Mouse (Mus musculus) forebrain, embryonic 11.5 days (tissue): ENCODE measurements around the gene D230025D16Rik. TPM values are rescaled to one million over a fixed set of nuclear protein-coding genes. Genes with fewer than 3 reads are reported as not detected.
"Not testable (repeated sequence)": the region's sequence is repeated elsewhere in the genome, so short reads cannot be mapped to it uniquely, and the experiment has no call there.

ENCODE experiments used
- ATAC-seq: fragments of 200-750 bp; cut with Nextera tagmentation; replicated peaks from 2 replicates; pipeline ENCODE4 v1.8.0; 2017; ENCODE audit warnings: moderate TSS enrichment; ENCODE audit not compliant: low FRiP score
- DNase-seq: peaks from one replicate; pipeline ENCODE4 v3.0.0-alpha.2; 2017; ENCODE audit warnings: low spot score
- H3K27ac ChIP-seq: fragments of 300-500 bp; sonication (generic); 2 replicates; pipeline ENCODE4 v1.5.1; 2014; ENCODE audit warnings: low read depth, low read length
- H3K27me3 ChIP-seq: fragments of 300-500 bp; sonication (generic); 2 replicates; pipeline ENCODE4 v1.6.1; 2014; ENCODE audit warnings: mild to moderate bottlenecking, low read length, mixed read lengths; ENCODE audit not compliant: control insufficient read depth, insufficient read depth
- H3K36me3 ChIP-seq: fragments of 300-500 bp; sonication (generic); 2 replicates; pipeline ENCODE4 v1.6.1; 2014; ENCODE audit warnings: mild to moderate bottlenecking, low read length, moderate library complexity, mixed read lengths; ENCODE audit not compliant: control insufficient read depth, insufficient read depth
- H3K4me1 ChIP-seq: fragments of 300-500 bp; sonication (generic); replicated peaks from 2 replicates; pipeline ENCODE4 v1.6.1; 2014; ENCODE audit warnings: low read length, mixed read lengths; ENCODE audit not compliant: control insufficient read depth, insufficient read depth
- H3K4me2 ChIP-seq: fragments of 300-500 bp; sonication (generic); 2 replicates; pipeline ENCODE4 v1.6.1; 2014; ENCODE audit warnings: low read depth, mild to moderate bottlenecking, low read length, moderate library complexity, mixed read lengths; ENCODE audit not compliant: severe bottlenecking
- H3K4me3 ChIP-seq: fragments of 300-500 bp; sonication (generic); 2 replicates; pipeline ENCODE4 v1.5.1; 2014; ENCODE audit warnings: low read depth, low read length
- H3K9ac ChIP-seq: fragments of 300-500 bp; sonication (generic); 2 replicates; pipeline ENCODE4 v1.6.1; 2014; ENCODE audit warnings: low read length
- H3K9me3 ChIP-seq: fragments of 300-500 bp; sonication (generic); 2 replicates; pipeline ENCODE4 v1.6.1; 2016; ENCODE audit warnings: low read length, mixed read lengths; ENCODE audit not compliant: control insufficient read depth
- WGBS: fragments of 180-500 bp; shearing (Covaris S2); extraction: QIAGEN DNeasy Blood & Tissue Kit; methylation state at CpG from one replicate; pipeline ENCODE4 v1.1.7; 2014; 5-methylcytosine and 5-hydroxymethylcytosine counted together
- polyA plus RNA-seq: library from polyadenylated mRNA; unstranded; fragments of >200 nt; fragmentation: Nextera tagmentation; extraction: Ambion mirVana; gene quantifications from 2 replicates; pipeline ENCODE4 v1.2.1, GENCODE M21; 2014

Gene D230025D16Rik
- polyA plus RNA-seq, 1 experiment from 2014 or later: 26.3 TPM

GRCm38 (mm10) chr8:105232321-105232693 is 7.4 kb downstream of the D230025D16Rik start:
- ATAC-seq, H3K9me3 ChIP-seq, DNase-seq, H3K4me2 ChIP-seq, H3K4me1 ChIP-seq, H3K36me3 ChIP-seq, H3K27ac ChIP-seq, H3K9ac ChIP-seq, H3K4me3 ChIP-seq, H3K27me3 ChIP-seq: not testable (repeated sequence)
- WGBS: 95% methylated on average over 4 of the region's 4 CpGs

GRCm38 (mm10) chr8:105233126-105233935 is 8.4 kb downstream of the D230025D16Rik start:
- H3K9me3 ChIP-seq: no peaks in the 10 kb centered on the region
- H3K9ac ChIP-seq: no peak overlapping the region
- no peaks in the 10 kb centered on the region for H3K27me3 ChIP-seq
- ATAC-seq: no peak
- no peaks in the 10 kb centered on the region for H3K4me1 ChIP-seq
- no peak overlapping the region for H3K27ac ChIP-seq
- H3K4me3 ChIP-seq: no peak overlapping the region
- H3K36me3 ChIP-seq: no peaks in the 10 kb centered on the region
- WGBS: 70% methylated on average over 1 of the region's 1 CpGs
- H3K4me2 ChIP-seq: no peak overlapping the region
- no peak for DNase-seq

- H3K4me2 ChIP-seq: no peak overlapping the region
- H3K4me1 ChIP-seq: no peaks in the 10 kb centered on the region
- H3K27ac ChIP-seq: no peak overlapping the region
- no peak for DNase-seq
- H3K36me3 ChIP-seq: no peaks in the 10 kb centered on the region; the same call in 1 of the 2 replicates
- no peaks in the 10 kb centered on the region for H3K9me3 ChIP-seq
- H3K4me3 ChIP-seq: no peak overlapping the region
- no peaks in the 10 kb centered on the region for H3K27me3 ChIP-seq
- 82% methylated on average over 1 of the region's 1 CpGs for WGBS
- no peak for ATAC-seq
- H3K9ac ChIP-seq: no peak overlapping the region
Observed at GRCm38 (mm10) chr8:105235206-105235605, 10.3 kb downstream of the D230025D16Rik start.

- no peak for DNase-seq
- Histone ChIP-seq H3K36me3 (peaks cover 2% of the 10 kb centered on the region; the same call in 1 of the 2 replicates), H3K4me3 (no peak overlapping the region), H3K9me3 (no peaks in the 10 kb centered on the region), H3K27ac (no peak overlapping the region), H3K4me2 (no peak overlapping the region), H3K27me3 (no peaks in the 10 kb centered on the region), H3K4me1 (no peaks in the 10 kb centered on the region), H3K9ac (no peak overlapping the region)
- 93% methylated on average over 14 of the region's 14 CpGs for WGBS
- ATAC-seq: no peak
Observed at GRCm38 (mm10) chr8:105237442-105238142, 12.6 kb downstream of the D230025D16Rik start.

- no peak overlapping the region for H3K27ac ChIP-seq
- H3K4me3 ChIP-seq: no peak overlapping the region
- H3K9ac ChIP-seq: no peak overlapping the region
- no peak for DNase-seq
- H3K4me1 ChIP-seq: no peaks in the 10 kb centered on the region
- H3K36me3 ChIP-seq: peaks cover 2% of the 10 kb centered on the region; the same call in 1 of the 2 replicates
- no peak overlapping the region for H3K4me2 ChIP-seq
- no peaks in the 10 kb centered on the region for H3K27me3 ChIP-seq
- H3K9me3 ChIP-seq: no peaks in the 10 kb centered on the region
- 97% methylated on average over 7 of the region's 7 CpGs for WGBS
- ATAC-seq: no peak
Observed at GRCm38 (mm10) chr8:105241016-105241415, 16.1 kb downstream of the D230025D16Rik start.

GRCm38 (mm10) chr8:105251954-105252353 is 27.0 kb downstream of the D230025D16Rik start:
- no peaks in the 10 kb centered on the region for H3K9me3 ChIP-seq
- H3K27me3 ChIP-seq: peaks cover 13% of the 10 kb centered on the region; the same call in 1 of the 2 replicates
- 88% methylated on average over 6 of the region's 6 CpGs for WGBS
- H3K27ac ChIP-seq: no peak overlapping the region
- H3K4me3 ChIP-seq: no peak overlapping the region
- H3K9ac ChIP-seq: no peak overlapping the region
- DNase-seq: no peak
- H3K4me1 ChIP-seq: peaks cover 5% of the 10 kb centered on the region
- H3K36me3 ChIP-seq: no peaks in the 10 kb centered on the region; the same call in 1 of the 2 replicates
- no peak overlapping the region for H3K4me2 ChIP-seq
- ATAC-seq: no peak

GRCm38 (mm10) chr8:105252680-105253537 is 28.0 kb downstream of the D230025D16Rik start:
- 91% methylated on average over 10 of the region's 10 CpGs for WGBS
- H3K9ac ChIP-seq: no peak overlapping the region
- H3K36me3 ChIP-seq: no peaks in the 10 kb centered on the region; the same call in 1 of the 2 replicates
- no peak overlapping the region for H3K27ac ChIP-seq
- H3K4me3 ChIP-seq: no peak overlapping the region
- no peak for DNase-seq
- no peaks in the 10 kb centered on the region for H3K9me3 ChIP-seq
- ATAC-seq: no peak
- no peak overlapping the region for H3K4me2 ChIP-seq
- H3K27me3 ChIP-seq: peaks cover 16% of the 10 kb centered on the region
- H3K4me1 ChIP-seq: peaks cover 5% of the 10 kb centered on the region

- peaks cover 25% of the 10 kb centered on the region for H3K27me3 ChIP-seq
- peak overlapping the region; percentile 12; the same call in 1 of the 2 replicates for H3K9ac ChIP-seq
- DNase-seq (peak; percentile 60), ATAC-seq (peak; percentile 51)
- H3K36me3 ChIP-seq: no peaks in the 10 kb centered on the region; the same call in 1 of the 2 replicates
- peaks cover 6% of the 10 kb centered on the region for H3K4me1 ChIP-seq
- peak overlapping the region; percentile 51; the same call in 1 of the 2 replicates for H3K4me3 ChIP-seq
- no peaks in the 10 kb centered on the region for H3K9me3 ChIP-seq
- H3K4me2 ChIP-seq: peak overlapping the region; percentile 100; the same call in 1 of the 2 replicates
- no peak overlapping the region; the same call in 1 of the 2 replicates for H3K27ac ChIP-seq
- WGBS: 30% methylated on average over 20 of the region's 20 CpGs
Observed at GRCm38 (mm10) chr8:105253766-105254151, 28.8 kb downstream of the D230025D16Rik start.
